Mouse (Mus musculus) spleen, adult 2 months (tissue): ENCODE measurements around the gene Pdgfc. TPM values are rescaled to one million over a fixed set of nuclear protein-coding genes. Genes with fewer than 3 reads are reported as not detected.

Experiments used
- DNase-seq, 2 experiments: peaks; one replicate each; pipeline versions ENCODE4 v3.0.0 to v3.0.0-alpha.2; 2012 to 2021; ENCODE audit warnings: low spot score in 2 of 2, low read depth in 1 of 2
- H3K27ac ChIP-seq: fragments of 200-500 bp; 2 replicates; pipeline ENCODE4 v1.5.1; 2012; ENCODE audit warnings: low read length, inconsistent platforms; ENCODE audit not compliant: insufficient read depth
- H3K27me3 ChIP-seq: fragments of 200-500 bp; 2 replicates; pipeline ENCODE4 v1.6.1; 2012; ENCODE audit warnings: mild to moderate bottlenecking, moderate library complexity, low read length, inconsistent platforms; ENCODE audit not compliant: control insufficient read depth, insufficient read depth
- H3K36me3 ChIP-seq: fragments of 200-500 bp; 2 replicates; pipeline ENCODE4 v1.6.1; 2012; ENCODE audit warnings: mild to moderate bottlenecking, low read length, inconsistent platforms; ENCODE audit not compliant: control insufficient read depth, insufficient read depth
- H3K4me1 ChIP-seq: fragments of 200-500 bp; 2 replicates; pipeline ENCODE4 v1.6.1; 2011; ENCODE audit warnings: inconsistent platforms; ENCODE audit not compliant: control insufficient read depth, insufficient read depth, insufficient read length
- H3K4me3 ChIP-seq: fragments of 200-500 bp; 2 replicates; pipeline ENCODE4 v1.5.1; 2011; ENCODE audit warnings: mild to moderate bottlenecking, inconsistent platforms; ENCODE audit not compliant: insufficient read depth, insufficient read length; ENCODE audit errors: extremely low read depth
- CTCF ChIP-seq: fragments of 200-500 bp; IDR thresholded peaks from 2 replicates; pipeline ENCODE4 v1.5.1; 2011; ENCODE audit warnings: mild to moderate bottlenecking, inconsistent platforms; ENCODE audit not compliant: insufficient read depth, insufficient read length, insufficient replicate concordance; ENCODE audit errors: extremely low read depth
- POLR2A ChIP-seq: fragments of 200-500 bp; IDR thresholded peaks from 2 replicates; pipeline ENCODE4 v1.6.1; 2011; ENCODE audit warnings: low read depth, low read length, inconsistent platforms
- WGBS: fragments of 180-500 bp; shearing (Covaris S2); methylation state at CpG from one replicate; pipeline ENCODE4 v1.1.7; 2018; 5-methylcytosine and 5-hydroxymethylcytosine counted together
- polyA plus RNA-seq: library from polyadenylated mRNA; depleted of rRNA; stranded (reverse); fragments of >200 nt; gene quantifications from 2 replicates; pipeline ENCODE4 v1.2.3, GENCODE M21; 2012

Pdgfc gene
- polyA plus RNA-seq, 1 experiment: 0.48 TPM

- 84% methylated on average over 4 of the region's 4 CpGs for WGBS
These were observed 4.2 kb upstream of the Pdgfc start for GRCm38 (mm10) chr3:81032014-81032413.

GRCm38 (mm10) chr3:81034336-81035102, 1.7 kb upstream of the Pdgfc start:
- TF ChIP-seq POLR2A: no peak
- TF ChIP-seq CTCF: no peak
- Histone ChIP-seq H3K27me3 (peaks cover 16% of the 10 kb centered on the region), H3K4me3 (no peak overlapping the region), H3K4me1 (peaks cover 9% of the 10 kb centered on the region), H3K27ac (no peak overlapping the region), H3K36me3 (no peaks in the 10 kb centered on the region)
- DNase-seq: no peak
- WGBS: 92% methylated on average over 6 of the region's 6 CpGs

More at GRCm38 (mm10) chr3:81032014-81032413, 4.2 kb upstream of the Pdgfc start:
- no peak for DNase-seq
- Histone ChIP-seq H3K27ac (no peak overlapping the region), H3K4me3 (no peak overlapping the region), H3K27me3 (peaks cover 10% of the 10 kb centered on the region), H3K36me3 (no peaks in the 10 kb centered on the region), H3K4me1 (peaks cover 4% of the 10 kb centered on the region; the same call in 1 of the 2 replicates)
- TF ChIP-seq CTCF (no peak), POLR2A (no peak)

GRCm38 (mm10) chr3:81036554-81037311, 517 bp downstream of the Pdgfc start:
- H3K4me1 ChIP-seq: peaks cover 9% of the 10 kb centered on the region
- peak overlapping the region; percentile 57 for H3K4me3 ChIP-seq
- peak in 1 of 2 experiments; percentile 12 for DNase-seq
- peaks cover 16% of the 10 kb centered on the region for H3K27me3 ChIP-seq
- H3K36me3 ChIP-seq: no peaks in the 10 kb centered on the region
- H3K27ac ChIP-seq: no peak overlapping the region
- TF ChIP-seq CTCF (no peak), POLR2A (no peak)
- 2% methylated on average over 52 of the region's 68 CpGs for WGBS

GRCm38 (mm10) chr3:81037312-81037859, 1.2 kb downstream of the Pdgfc start:
- peak overlapping the region; percentile 57 for H3K4me3 ChIP-seq
- peaks cover 9% of the 10 kb centered on the region for H3K4me1 ChIP-seq
- no peak overlapping the region for H3K27ac ChIP-seq
- H3K27me3 ChIP-seq: peaks cover 16% of the 10 kb centered on the region
- WGBS: 5% methylated on average over 34 of the region's 34 CpGs
- TF ChIP-seq CTCF: no peak
- no peak for TF ChIP-seq POLR2A
- no peak for DNase-seq
- no peaks in the 10 kb centered on the region for H3K36me3 ChIP-seq

GRCm38 (mm10) chr3:81039131-81039653, 3.0 kb downstream of the Pdgfc start:
- H3K27ac ChIP-seq: no peak overlapping the region
- H3K27me3 ChIP-seq: peaks cover 16% of the 10 kb centered on the region
- H3K36me3 ChIP-seq: no peaks in the 10 kb centered on the region
- H3K4me3 ChIP-seq: no peak overlapping the region
- 40% methylated on average over 2 of the region's 2 CpGs for WGBS
- peak in 1 of 2 experiments; percentile 23 for DNase-seq
- TF ChIP-seq POLR2A (no peak), CTCF (no peak)
- H3K4me1 ChIP-seq: peaks cover 9% of the 10 kb centered on the region

GRCm38 (mm10) chr3:81044653-81045343, 8.6 kb downstream of the Pdgfc start:
- no peak overlapping the region for H3K4me3 ChIP-seq
- H3K36me3 ChIP-seq: no peaks in the 10 kb centered on the region
- H3K27ac ChIP-seq: no peak overlapping the region
- no peak for DNase-seq
- H3K4me1 ChIP-seq: no peaks in the 10 kb centered on the region
- TF ChIP-seq CTCF (no peak), POLR2A (no peak)
- no peaks in the 10 kb centered on the region for H3K27me3 ChIP-seq
- WGBS: 94% methylated on average over 2 of the region's 2 CpGs
